Mouse (Mus musculus) CH12.LX (cell line): ENCODE measurements around the gene Rtn4rl2. TPM values are rescaled to one million over a fixed set of nuclear protein-coding genes. Genes with fewer than 3 reads are reported as not detected.

Experiments
- DNase-seq: peaks from one replicate; pipeline ENCODE4 v3.0.0-alpha.2; 2013; ENCODE audit errors: extremely low read depth
- H3K27ac ChIP-seq: 2 replicates; pipeline ENCODE4 v1.5.1; 2012; ENCODE audit warnings: low read depth, mild to moderate bottlenecking, control low read depth, moderate library complexity; ENCODE audit not compliant: insufficient read depth
- H3K27me3 ChIP-seq: replicated peaks from 2 replicates; pipeline ENCODE3; 2012; ENCODE audit warnings: inconsistent platforms
- H3K36me3 ChIP-seq, 2 experiments: replicated peaks in 1 of 2; 2 replicates each; pipeline versions ENCODE3 to v1.6.1; 2012; ENCODE audit warnings: inconsistent platforms in 1 of 2, low read length in 1 of 2, mild to moderate bottlenecking in 1 of 2, mixed read lengths in 1 of 2, moderate library complexity in 1 of 2; ENCODE audit not compliant: control insufficient read depth in 1 of 2, insufficient read depth in 1 of 2
- H3K4me1 ChIP-seq, 2 experiments: 2 replicates each; pipeline ENCODE4 v1.6.1; 2012; ENCODE audit warnings: inconsistent platforms in 1 of 2, moderate library complexity in 1 of 2; ENCODE audit not compliant: insufficient read depth in 2 of 2, control insufficient read depth in 1 of 2
- H3K4me2 ChIP-seq: 2 replicates; pipeline ENCODE4 v1.6.1; 2012; ENCODE audit warnings: low read depth, mild to moderate bottlenecking, control low read depth; ENCODE audit not compliant: poor library complexity, insufficient read depth, severe bottlenecking
- H3K4me3 ChIP-seq, 3 experiments: fragments of 150-350 bp in 1 of 3; sonication (generic) in 1 of 3; replicated peaks in 1 of 3; 2 replicates each; pipeline versions ENCODE3 to v1.5.1; 2011 to 2012; ENCODE audit warnings: low read depth in 2 of 3, low read length in 2 of 3, mild to moderate bottlenecking in 2 of 3, moderate library complexity in 2 of 3, control low read depth in 1 of 3, improper control_type of control experiment in 1 of 3, inconsistent platforms in 1 of 3, mixed read lengths in 1 of 3; ENCODE audit not compliant: poor library complexity in 1 of 3
- H3K79me2 ChIP-seq: replicated peaks from 2 replicates; pipeline ENCODE4 v1.6.1; 2012; ENCODE audit warnings: mild to moderate bottlenecking, moderate library complexity; ENCODE audit not compliant: control insufficient read depth, poor library complexity, insufficient read depth, severe bottlenecking; ENCODE audit errors: extremely low read depth
- H3K9ac ChIP-seq: 2 replicates; pipeline ENCODE4 v1.6.1; 2012; ENCODE audit warnings: low read depth, mild to moderate bottlenecking, control low read depth, moderate library complexity; ENCODE audit not compliant: insufficient read depth
- H3K9me3 ChIP-seq: replicated peaks from 2 replicates; pipeline ENCODE3; 2012; ENCODE audit warnings: low read length, inconsistent platforms, mixed read lengths
- CHD1 ChIP-seq: IDR thresholded peaks from 2 replicates; pipeline ENCODE4 v1.6.1; 2012; ENCODE audit warnings: low read depth, low read length, improper control_type of control experiment, inconsistent platforms
- CHD2 ChIP-seq: IDR thresholded peaks from 2 replicates; pipeline ENCODE4 v1.6.1; 2011; ENCODE audit warnings: low read length, improper control_type of control experiment
- CTCF ChIP-seq, 2 experiments: IDR thresholded peaks in 1 of 2; conservative IDR thresholded peaks in 1 of 2; 2 replicates each; pipeline ENCODE4 v1.5.1; 2011 to 2012; ENCODE audit warnings: low read depth in 2 of 2, low read length in 2 of 2, improper control_type of control experiment in 1 of 2, inconsistent platforms in 1 of 2, mild to moderate bottlenecking in 1 of 2, moderate library complexity in 1 of 2
- E2F4 ChIP-seq: IDR thresholded peaks from 2 replicates; pipeline ENCODE4 v1.6.1; 2011; ENCODE audit warnings: low read depth, low read length, improper control_type of control experiment; ENCODE audit not compliant: insufficient replicate concordance
- IRF4 ChIP-seq: IDR thresholded peaks from 2 replicates; pipeline ENCODE4 v1.6.1; 2014; ENCODE audit warnings: low read depth, mild to moderate bottlenecking, inconsistent platforms, low read length, improper control_type of control experiment
- JUN ChIP-seq: IDR thresholded peaks from 2 replicates; pipeline ENCODE4 v1.6.1; 2011; ENCODE audit warnings: low read depth, mild to moderate bottlenecking, low read length, improper control_type of control experiment, moderate library complexity; ENCODE audit not compliant: insufficient read depth
- JUND ChIP-seq: conservative IDR thresholded peaks from 2 replicates; pipeline ENCODE4 v1.6.1; 2011; ENCODE audit warnings: low read depth, low read length, improper control_type of control experiment
- KAT2A ChIP-seq: IDR thresholded peaks from 2 replicates; pipeline ENCODE4 v1.6.1; 2012; ENCODE audit warnings: low read length, improper control_type of control experiment, inconsistent platforms; ENCODE audit not compliant: insufficient replicate concordance
- MAFK ChIP-seq: IDR thresholded peaks from 2 replicates; pipeline ENCODE4 v1.6.1; 2011; ENCODE audit warnings: low read length, improper control_type of control experiment; ENCODE audit not compliant: insufficient replicate concordance
- MAX ChIP-seq: IDR thresholded peaks from 2 replicates; pipeline ENCODE4 v1.6.1; 2011; ENCODE audit warnings: low read length, improper control_type of control experiment
- MAZ ChIP-seq: IDR thresholded peaks from 2 replicates; pipeline ENCODE4 v1.6.1; 2012; ENCODE audit warnings: low read depth, mild to moderate bottlenecking, inconsistent platforms, low read length, improper control_type of control experiment, moderate library complexity
- MEF2A ChIP-seq: IDR thresholded peaks from 2 replicates; pipeline ENCODE4 v1.6.1; 2014; ENCODE audit warnings: low read depth, mild to moderate bottlenecking, inconsistent platforms, low read length, improper control_type of control experiment, borderline replicate concordance
- MXI1 ChIP-seq: IDR thresholded peaks from 2 replicates; pipeline ENCODE4 v1.6.1; 2011; ENCODE audit warnings: mild to moderate bottlenecking, low read depth, low read length, improper control_type of control experiment
- MYC ChIP-seq: IDR thresholded peaks from 2 replicates; pipeline ENCODE4 v1.6.1; 2011; ENCODE audit warnings: low read depth, mild to moderate bottlenecking, improper control_type of control experiment, low read length
- NELFE ChIP-seq: IDR thresholded peaks from 2 replicates; pipeline ENCODE4 v1.6.1; 2011; ENCODE audit warnings: low read depth, low read length, improper control_type of control experiment
- PAX5 ChIP-seq: IDR thresholded peaks from 2 replicates; pipeline ENCODE4 v1.6.1; 2012; ENCODE audit warnings: low read length, inconsistent platforms, mixed read lengths
- POLR2A ChIP-seq: IDR thresholded peaks from 2 replicates; pipeline ENCODE4 v1.6.1; 2011; ENCODE audit warnings: low read depth, mild to moderate bottlenecking, improper control_type of control experiment, low read length
- RAD21 ChIP-seq: IDR thresholded peaks from 2 replicates; pipeline ENCODE4 v1.6.1; 2011; ENCODE audit warnings: low read depth, mild to moderate bottlenecking, low read length, improper control_type of control experiment, moderate library complexity
- RCOR1 ChIP-seq: conservative IDR thresholded peaks from 2 replicates; pipeline ENCODE4 v1.6.1; 2012; ENCODE audit warnings: low read depth, mild to moderate bottlenecking, inconsistent platforms, low read length, improper control_type of control experiment
- SIN3A ChIP-seq: IDR thresholded peaks from 2 replicates; pipeline ENCODE4 v1.6.1; 2012; ENCODE audit warnings: low read length, improper control_type of control experiment, inconsistent platforms
- SMC3 ChIP-seq: IDR thresholded peaks from 2 replicates; pipeline ENCODE4 v1.6.1; 2011; ENCODE audit warnings: low read depth, low read length, improper control_type of control experiment
- TBP ChIP-seq: conservative IDR thresholded peaks from 2 replicates; pipeline ENCODE4 v1.6.1; 2011; ENCODE audit warnings: low read depth, low read length, improper control_type of control experiment
- TCF12 ChIP-seq: IDR thresholded peaks from 2 replicates; pipeline ENCODE4 v1.6.1; 2014; ENCODE audit warnings: low read depth, mild to moderate bottlenecking, inconsistent platforms, low read length, improper control_type of control experiment
- USF1 ChIP-seq: IDR thresholded peaks from 2 replicates; pipeline ENCODE4 v1.6.1; 2014; ENCODE audit warnings: low read depth, mild to moderate bottlenecking, inconsistent platforms, low read length, improper control_type of control experiment
- USF2 ChIP-seq: conservative IDR thresholded peaks from 2 replicates; pipeline ENCODE4 v1.6.1; 2011; ENCODE audit warnings: low read depth, low read length, improper control_type of control experiment
- ZKSCAN1 ChIP-seq: IDR thresholded peaks from 2 replicates; pipeline ENCODE4 v1.6.1; 2012; ENCODE audit warnings: low read depth, inconsistent platforms, low read length, improper control_type of control experiment, borderline replicate concordance
- ZMIZ1 ChIP-seq: IDR thresholded peaks from 2 replicates; pipeline ENCODE4 v1.6.1; 2012; ENCODE audit warnings: low read depth, mild to moderate bottlenecking, inconsistent platforms, low read length, improper control_type of control experiment
- dilution Hi-C: fragments of 300-500 bp; cut with MboI; formaldehyde crosslinking; loops from 2 replicates; pipeline ENCODE4 v1.14.3; 2020; ENCODE audit warnings: low sequenced_read_pairs; ENCODE audit not compliant: extremely low pct_unique_long_range_greater_than_20kb, extremely low pct_ligation_motif_present
- in situ Hi-C: fragments of 300-500 bp; cut with MboI; formaldehyde crosslinking; loops from 3 replicates; pipeline ENCODE4 v1.14.3; 2019; ENCODE audit warnings: low sequenced_read_pairs, low pct_ligation_motif_present, low pct_unique_long_range_greater_than_20kb, mixed read lengths
- polyA plus RNA-seq: library from polyadenylated mRNA; unstranded; fragments of >175 nt; gene quantifications from 2 replicates; pipeline ENCODE4 v1.2.1, GENCODE M21; 2012; ENCODE audit warnings: low read depth; ENCODE audit not compliant: insufficient read length
- total RNA-seq, 2 experiments: library from RNA; depleted of rRNA; stranded (reverse); fragments of 300-350 nt in 1 of 2; fragments of >200 nt in 1 of 2; gene quantifications; 2 replicates each; pipeline ENCODE4 v1.2.3; 2012 to 2014

The Rtn4rl2 gene
- total and polyA plus RNA-seq, 3 experiments: not detected

- Histone ChIP-seq H3K9ac (no peak overlapping the region), H3K9me3 (peaks cover 3% of the 10 kb centered on the region), H3K4me1 (peaks cover 5 to 22% of the 10 kb centered on the region in 2 experiments; a peak in 3 of 4 replicates), H3K4me3 (no peak overlapping the region), H3K36me3 (peaks cover 0 to 9% of the 10 kb centered on the region in 2 experiments), H3K27me3 (no peaks in the 10 kb centered on the region), H3K4me2 (no peak overlapping the region), H3K27ac (no peak overlapping the region), H3K79me2 (peaks cover 20% of the 10 kb centered on the region)
- dilution Hi-C loops: no loop called here
- DNase-seq: no peak
- in situ Hi-C loops: no loop called here
- TF ChIP-seq TCF12 (no peak), ZMIZ1 (no peak), TBP (no peak), USF1 (no peak), MAFK (no peak), CTCF (conservative IDR thresholded peaks at IDR 0.05 in 1 of 2, IDR thresholded peaks at IDR 0.05 in 1 of 2; ENCODE audit: low read depth in 2 of 2, low read length in 2 of 2) (no peak), MAZ (no peak), JUN (no peak), IRF4 (no peak), MAX (no peak), CHD2 (no peak), POLR2A (no peak), MEF2A (no peak), NELFE (no peak), CHD1 (no peak)
These were observed 48.1 kb upstream of the Rtn4rl2 start for GRCm38 (mm10) chr2:84934649-84935007.

- no peak overlapping the region for H3K9ac ChIP-seq
- H3K4me2 ChIP-seq: no peak overlapping the region
- H3K4me1 ChIP-seq: peaks cover 5 to 18% of the 10 kb centered on the region in 2 experiments; a peak in 3 of 4 replicates
- peaks cover 15% of the 10 kb centered on the region for H3K79me2 ChIP-seq
- peaks cover 0 to 7% of the 10 kb centered on the region in 2 experiments for H3K36me3 ChIP-seq
- no peak overlapping the region for H3K4me3 ChIP-seq
- no peak for DNase-seq
- TF ChIP-seq POLR2A (no peak), MAFK (no peak), JUND (no peak), ZKSCAN1 (no peak), SMC3 (no peak), RCOR1 (no peak), USF2 (no peak), TCF12 (no peak), MXI1 (no peak), ZMIZ1 (no peak), E2F4 (no peak), PAX5 (no peak), TBP (no peak), MYC (no peak), NELFE (no peak), SIN3A (no peak), KAT2A (no peak), RAD21 (no peak), IRF4 (no peak), MEF2A (no peak)
- no peak overlapping the region for H3K27ac ChIP-seq
- dilution Hi-C loops: no loop called here
- in situ Hi-C loops: no loop called here
- H3K9me3 ChIP-seq: peaks cover 3% of the 10 kb centered on the region
- H3K27me3 ChIP-seq: no peaks in the 10 kb centered on the region
These were observed 47.6 kb upstream of the Rtn4rl2 start for GRCm38 (mm10) chr2:84933992-84934648.
